Mouse (Mus musculus) ES-CJ7 (cell line): ENCODE results near the gene Trip12.

Experiments
- DNase-seq: peaks from one replicate; pipeline ENCODE4 v3.0.0; 2011; ENCODE audit warnings: low read depth, low spot score

Trip12 gene

DNA sequence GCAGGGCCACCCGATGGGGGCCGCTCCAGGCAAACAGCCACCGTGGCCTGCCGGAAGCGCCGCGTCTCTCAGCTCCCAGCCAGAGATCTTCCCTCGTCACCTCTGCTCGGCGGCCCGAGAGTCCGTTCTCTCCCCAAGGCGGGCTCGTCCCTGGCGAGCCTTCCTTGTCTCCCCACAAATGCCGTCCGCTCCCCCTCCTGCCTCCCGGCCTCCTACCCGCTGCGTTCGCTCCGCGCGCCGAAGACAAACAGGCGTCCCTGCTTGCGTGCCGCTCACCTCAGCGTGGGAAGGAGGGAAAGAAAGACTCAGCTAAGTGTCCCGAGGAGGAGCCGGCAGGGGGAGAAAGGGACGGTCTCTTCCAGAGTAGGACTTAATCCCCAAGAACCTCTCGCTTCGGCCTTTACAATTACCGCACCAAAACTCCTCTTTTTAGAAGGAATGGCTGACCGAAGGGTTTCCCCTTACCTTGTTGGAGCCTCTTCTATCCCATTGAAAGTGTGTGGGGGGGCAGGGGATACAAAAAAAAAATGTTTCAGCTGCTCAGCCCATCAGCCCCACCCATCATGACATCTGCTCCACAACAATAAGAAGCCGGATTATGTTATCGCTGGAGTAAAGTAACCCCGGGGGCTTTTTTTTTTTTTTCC is at the start of gene Trip12:
Gene Trip12 (minus strand): TSS at position 499 of the 647 bp plus-strand sequence.
- peak; percentile 84 for DNase-seq

DNA sequence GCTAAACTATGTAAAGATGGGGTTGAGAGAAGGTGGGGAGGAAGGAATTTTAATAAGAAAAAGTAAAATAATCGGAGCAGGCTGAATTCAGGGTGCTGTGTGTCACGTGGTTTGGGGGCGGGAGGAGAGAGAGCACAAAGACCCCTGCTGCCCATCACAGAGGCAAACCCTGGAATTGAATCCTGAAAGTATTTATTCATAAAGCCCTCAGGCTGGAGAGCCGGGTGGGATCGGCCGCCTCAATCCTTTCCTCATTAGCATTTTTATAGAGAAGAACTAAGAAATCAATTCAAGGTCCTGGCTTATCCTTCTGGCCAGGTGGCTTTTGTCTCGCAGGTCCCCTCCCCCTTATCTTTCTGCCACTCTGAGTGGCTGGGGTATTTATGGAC is 49.7 kb upstream of the Trip12 start:
- DNase-seq = peak; percentile 85

DNA sequence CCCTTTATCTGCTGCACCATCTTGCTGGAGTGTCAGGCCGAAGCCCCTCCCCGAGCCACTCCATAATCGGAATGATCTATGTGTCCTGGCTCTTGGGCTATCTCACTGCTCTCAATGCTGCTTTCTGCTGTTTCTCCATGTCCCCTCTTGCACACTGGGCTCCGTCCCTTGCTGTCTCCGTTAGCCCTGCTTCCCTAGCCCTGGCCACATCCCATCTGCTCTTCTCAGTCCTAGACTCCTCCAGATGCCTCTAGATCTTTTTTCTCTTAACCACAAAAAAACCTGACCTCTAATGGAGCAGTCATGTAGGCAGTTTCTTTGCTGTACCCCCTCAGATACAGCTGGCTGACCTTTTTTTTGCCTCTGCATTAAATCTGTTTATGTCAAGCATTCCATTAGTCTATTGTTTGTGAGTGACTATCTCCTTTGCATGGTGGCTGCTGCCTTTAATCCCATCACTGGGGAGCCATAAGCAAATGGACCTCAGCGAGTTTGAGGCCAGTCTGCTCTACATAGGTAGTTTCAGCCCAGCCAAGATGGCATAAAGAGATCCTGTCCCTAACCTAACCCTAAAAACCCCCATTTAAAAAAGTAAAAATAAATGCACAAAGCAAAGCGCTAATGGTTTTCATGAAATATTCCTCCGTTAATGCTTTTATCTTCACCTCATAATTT is 49.2 kb upstream of the Trip12 start:
- DNase-seq = no peak

DNA sequence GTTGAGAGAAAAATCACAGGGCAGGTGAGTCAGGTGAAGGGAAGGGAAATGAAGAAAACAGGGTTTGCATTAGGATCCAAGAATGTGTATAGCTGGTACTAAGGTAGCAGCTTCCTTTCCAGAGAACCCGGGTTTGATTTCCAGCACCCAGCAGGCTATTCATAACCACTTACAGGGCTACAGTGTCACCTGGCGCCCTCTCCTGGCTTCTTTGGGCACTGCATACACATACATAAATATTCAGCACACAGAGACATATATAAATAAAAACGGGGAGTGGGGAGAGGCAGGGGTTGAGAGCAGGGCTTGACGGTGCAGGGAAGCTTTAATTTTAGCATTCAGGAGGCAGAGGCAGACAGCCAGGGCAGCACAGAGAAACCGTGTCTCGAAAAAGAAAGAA is 45.6 kb upstream of the Trip12 start:
- peak; percentile 83 for DNase-seq

DNA sequence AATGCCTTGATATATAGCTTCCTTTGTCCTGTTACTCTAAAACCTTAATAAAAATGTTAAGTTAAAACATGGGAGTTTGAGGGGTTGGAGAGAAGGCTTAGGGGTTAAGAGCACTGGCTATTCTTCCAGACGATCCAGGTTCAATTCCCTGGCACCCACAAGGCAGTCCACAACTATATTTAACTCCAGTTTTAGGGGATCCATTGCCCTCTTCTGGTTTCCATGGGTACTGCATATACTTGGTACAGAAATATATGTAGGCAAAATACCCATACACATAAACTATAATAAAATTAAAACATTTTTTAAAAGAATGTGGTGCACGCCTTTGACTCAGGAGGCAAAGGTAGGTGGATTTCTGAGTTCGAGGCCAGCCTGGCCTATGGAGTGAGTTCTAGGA is 44.9 kb upstream of the Trip12 start:
- peak; percentile 74 for DNase-seq

DNA sequence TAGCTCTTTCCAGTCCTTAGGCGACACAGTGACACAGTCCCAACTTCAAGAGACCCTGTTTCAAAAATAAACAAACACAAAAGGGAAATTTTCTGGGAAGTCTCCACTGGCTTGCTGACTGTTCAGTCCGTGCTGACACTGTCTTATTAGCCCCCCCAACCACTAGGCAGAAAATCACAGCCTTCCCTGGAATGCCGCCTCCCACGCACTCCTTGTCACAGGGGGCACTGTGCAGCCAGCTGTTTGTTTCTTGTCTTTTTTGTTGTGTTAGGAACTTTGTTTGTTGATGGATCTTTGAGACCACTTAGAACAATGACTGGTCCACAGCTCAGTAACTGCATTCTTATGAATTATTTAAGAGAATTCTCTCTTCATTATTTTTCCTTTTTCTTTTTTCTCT is 43.6 kb upstream of the Trip12 start:
- DNase-seq = no peak

DNA sequence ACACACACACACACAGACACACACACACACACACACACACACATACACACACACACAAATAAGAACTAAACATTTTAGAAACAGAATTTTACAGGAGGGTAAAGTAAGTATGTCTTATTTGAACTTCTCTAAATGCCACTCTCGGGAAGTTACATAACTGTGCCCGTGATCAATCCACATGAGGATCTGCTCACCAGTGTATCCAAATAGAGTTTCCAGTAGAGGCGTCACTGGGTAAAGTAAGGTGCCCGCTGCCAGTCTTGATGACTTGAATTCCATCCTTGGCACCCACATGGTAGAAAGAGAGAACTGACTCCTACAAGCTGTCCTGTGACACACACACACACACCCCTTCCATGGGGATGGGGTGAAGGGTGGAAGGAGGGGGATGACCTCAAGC is 42.6 kb upstream of the Trip12 start:
- DNase-seq = no peak

DNA sequence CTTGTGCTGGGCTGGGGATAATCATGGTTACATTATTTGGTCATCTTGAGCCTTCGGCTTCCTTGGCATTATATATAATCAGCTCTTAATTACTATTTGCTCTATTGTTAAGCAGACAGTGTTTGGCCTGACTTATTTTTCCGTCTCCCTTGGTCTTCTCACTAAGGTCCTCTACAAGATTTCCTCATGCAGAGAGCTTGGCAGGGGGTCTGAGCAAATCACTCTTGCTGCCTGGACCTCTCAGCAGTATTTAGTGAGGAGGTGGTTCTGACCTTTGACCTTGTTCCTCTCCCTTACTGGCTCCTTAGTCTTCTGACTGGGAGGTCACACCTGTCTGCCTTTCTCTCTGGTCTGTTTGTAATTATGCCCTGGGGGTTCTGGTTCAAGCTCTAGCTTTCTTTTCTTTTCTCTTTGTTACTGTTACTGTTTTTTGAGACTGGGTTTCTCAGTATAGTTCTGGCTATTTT is 41.8 kb upstream of the Trip12 start:
- DNase-seq = peak; percentile 81

DNA sequence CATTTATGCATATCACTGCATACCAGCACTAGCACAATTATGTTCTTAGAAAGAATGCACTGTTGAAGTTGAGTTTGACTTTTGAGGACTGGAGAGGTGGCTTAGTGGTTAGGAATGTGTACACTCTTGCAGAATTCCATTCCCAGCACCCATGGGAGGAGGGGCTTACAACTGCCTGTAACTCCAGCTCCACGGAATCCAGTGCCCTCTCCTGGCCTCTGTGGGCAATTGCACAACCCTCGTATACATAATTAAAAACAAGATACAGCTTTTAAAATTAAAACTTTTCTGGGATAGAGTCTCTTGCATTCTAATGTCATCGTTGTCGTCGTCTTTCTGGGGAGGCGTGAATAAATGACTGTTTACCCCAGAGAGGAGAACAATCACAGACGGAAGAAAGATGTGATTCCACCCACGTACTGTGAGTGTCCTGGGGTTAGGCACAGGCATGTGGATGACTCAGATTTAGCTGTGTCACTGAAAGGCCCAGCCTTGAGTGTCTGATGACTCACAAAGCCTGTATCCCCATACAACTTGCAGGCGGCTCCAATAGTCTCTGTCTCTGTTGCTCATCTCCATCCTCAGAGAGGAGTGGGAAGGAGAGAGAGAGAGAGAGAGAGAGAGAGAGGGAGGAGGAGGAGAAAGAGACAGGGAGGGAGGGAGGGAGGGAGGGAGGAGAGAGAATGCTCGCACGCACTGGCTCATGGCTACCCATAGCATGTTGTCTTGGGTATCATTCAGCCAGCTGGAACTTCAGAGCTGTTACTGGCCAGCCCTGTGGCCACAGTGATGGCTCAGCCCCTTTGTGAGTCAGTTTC is 41.1 kb upstream of the Trip12 start:
- peak; percentile 92 for DNase-seq

DNA sequence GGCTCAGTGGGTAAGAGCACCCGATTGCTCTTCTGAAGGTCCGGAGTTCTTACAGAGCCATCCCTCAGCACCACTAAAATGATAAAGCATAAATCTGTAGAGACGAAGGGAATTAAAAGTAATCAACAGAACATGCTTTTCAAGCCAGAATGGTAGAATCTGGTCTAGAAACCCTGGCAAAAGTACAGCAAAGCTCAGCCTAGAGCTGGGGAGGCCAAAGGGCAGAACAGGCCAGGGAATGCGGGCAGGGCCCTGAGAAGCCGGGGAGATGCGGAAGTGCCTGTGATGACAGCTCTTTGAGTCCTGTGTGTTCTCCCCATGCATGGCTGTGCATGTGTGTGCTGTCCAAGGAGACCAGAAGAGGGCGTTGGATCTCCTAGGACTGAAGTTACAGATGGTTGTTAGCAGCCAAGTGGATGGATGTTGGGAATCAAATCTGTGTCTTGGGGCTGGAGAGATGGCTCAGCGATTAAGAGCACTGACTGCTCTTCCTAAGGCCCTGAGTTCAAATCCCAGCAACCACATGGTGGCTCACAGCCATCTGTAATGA is 39.3 kb upstream of the Trip12 start:
- DNase-seq = peak; percentile 89

DNA sequence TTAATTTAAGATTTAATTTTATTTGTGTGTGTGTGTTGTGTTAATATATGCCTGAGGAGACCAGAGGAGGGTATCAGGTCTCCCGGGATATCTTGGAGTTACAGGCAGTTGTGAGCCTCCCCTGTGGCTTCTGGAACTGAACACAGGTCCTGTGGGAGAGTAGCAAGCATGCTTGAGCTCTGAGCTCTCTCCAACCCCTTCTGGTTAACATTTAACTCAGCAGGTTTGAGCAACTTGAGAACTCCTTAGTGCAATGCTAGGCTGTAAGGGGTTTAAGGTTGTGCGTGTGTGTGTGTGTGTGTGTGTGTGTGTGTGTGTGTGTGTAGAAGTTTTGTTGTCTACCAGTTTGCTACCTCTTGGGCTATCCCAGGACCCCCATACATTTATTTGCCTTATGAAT is 37.3 kb upstream of the Trip12 start:
- DNase-seq = no peak

DNA sequence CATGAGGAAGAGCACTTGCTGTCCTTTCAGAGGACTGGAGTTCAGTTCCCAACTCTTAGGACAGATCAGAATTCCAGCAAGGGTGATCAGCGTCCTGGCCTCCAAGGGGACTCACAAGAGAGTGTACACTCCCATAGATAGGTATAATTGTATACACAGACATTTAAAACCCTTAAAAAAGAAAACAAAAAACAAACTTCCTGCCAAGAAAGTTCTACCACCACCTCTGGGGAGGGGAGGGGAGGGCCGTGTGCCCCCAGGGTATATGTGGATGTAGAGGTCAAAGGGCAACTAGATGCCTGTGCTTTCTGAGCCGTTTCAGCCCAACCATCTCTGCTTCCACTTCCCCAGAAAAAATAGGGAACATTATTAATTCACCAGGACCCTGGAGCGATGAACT is 32.6 kb upstream of the Trip12 start:
- DNase-seq = peak; percentile 69

DNA sequence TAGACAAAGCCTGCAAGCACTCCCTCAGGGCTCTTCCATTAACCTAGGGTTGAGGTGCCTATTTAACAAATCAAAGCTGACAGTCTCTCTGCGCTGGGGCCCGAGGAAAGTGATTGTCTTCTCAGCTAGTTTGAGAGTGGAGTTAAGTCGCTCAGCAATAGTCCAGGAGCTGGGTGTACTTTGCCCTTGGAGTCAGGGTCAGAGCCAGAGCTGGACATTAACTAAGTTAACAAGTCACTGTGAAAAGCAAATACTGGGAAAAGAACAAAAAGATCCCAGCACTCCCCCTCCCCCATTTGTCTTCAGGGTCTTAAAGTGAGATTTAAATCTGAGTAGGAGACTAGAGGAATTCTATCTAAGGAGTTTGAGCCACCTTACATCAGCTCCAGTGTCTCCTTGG is 31.8 kb upstream of the Trip12 start:
- DNase-seq = peak; percentile 97

DNA sequence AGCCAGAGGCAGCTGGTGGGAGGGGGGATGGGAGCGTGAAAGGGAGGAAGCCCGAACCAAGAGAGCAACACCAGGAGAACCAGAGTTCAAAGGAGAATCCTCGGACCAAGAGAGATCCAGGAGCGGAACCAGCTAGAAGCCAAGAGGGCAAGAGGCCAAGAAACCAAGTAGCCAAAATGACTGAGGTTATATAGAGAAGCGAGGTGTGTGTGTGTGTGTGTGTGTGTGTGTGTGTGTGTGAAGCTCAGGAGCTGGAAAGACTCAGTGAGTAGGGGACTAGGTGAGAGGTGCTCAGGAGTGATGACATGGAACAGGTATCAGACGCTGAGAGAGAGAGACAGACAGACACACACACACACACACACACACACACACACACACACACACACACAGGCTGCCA is 30.8 kb upstream of the Trip12 start:
- DNase-seq = peak; percentile 48

DNA sequence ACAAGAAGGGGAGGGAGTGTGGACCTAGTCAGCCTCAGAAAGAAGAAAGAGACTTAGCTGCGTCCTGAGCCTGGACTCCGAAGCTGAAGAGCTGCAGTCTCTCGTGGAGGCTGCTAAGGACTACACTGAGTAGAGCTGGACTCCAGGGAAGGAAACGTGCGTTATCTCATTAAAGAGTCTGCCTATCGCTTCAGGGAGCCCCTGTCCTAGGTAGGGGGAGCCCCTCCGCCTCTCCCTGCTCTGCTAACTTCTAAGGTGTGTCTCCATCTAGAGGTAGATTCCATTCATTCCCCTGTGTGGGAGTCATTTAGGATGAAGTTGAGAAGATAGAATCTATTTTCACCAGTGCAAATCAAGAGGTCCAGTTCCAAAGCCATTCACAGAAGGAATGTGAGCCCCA is 29.2 kb upstream of the Trip12 start:
- peak; percentile 88 for DNase-seq

DNA sequence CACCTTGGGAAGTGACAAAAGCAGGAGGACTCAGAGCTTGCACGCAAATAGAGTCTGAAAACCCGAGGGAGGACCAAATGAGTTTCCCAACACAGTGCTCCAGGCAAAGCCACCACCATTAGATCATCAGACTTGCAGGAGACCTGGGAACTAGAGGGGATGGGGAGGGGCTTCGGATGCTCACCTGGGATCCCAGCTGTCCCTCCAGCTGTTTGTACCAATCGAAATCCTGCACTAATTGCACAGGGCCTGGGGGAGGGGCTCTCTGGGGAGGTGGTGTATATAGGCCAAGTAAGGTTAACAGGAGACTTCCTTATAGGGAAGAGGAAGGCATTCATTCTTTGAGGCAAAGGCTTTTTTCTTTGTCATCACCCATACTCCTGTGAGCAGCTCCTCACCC is 28.5 kb upstream of the Trip12 start:
- peak; percentile 95 for DNase-seq

DNA sequence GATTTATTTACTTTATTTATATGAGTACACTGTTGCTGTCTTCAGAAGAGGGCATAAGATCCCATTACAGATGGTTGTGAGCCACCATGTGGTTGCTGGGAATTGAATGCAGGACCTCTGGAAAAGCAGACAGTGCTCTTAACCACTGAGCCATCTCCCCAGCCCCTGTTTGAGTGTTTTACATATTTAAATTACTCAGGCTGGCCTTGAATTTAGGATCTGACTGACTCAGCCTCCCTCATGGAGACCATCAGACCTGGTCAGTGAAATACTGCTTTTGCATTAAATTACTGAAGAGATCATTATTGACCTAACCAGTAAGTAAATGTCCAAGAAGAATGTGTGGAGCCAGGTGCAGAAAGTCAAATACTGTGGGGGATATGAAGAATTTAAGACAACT is 28.0 kb upstream of the Trip12 start:
- peak; percentile 82 for DNase-seq

DNA sequence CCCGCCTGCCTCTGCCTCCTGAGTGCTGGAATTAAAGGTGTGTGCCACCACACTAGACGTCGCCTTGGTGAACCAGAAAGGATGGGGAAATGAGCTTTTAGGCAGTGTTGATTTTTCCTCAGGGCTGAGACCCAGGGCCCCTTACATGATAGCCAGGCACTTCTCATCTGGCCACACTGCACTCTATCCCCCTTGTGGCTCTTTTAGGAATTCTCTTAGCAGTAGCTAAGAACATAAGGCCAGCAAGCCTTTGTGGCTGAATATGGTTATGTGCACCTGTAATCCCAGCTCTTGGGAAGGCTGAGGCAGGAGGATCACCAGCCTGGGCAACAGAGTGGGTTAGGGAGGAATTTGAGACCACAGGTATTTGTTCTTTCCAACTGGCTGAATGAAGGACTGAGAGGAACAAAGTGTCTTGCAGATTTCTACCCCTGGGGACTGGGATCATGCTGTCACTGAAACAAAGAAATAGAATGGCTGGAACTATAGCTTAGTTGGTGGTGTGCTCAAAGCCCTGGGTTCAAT is 26.5 kb upstream of the Trip12 start:
- DNase-seq = peak; percentile 90

DNA sequence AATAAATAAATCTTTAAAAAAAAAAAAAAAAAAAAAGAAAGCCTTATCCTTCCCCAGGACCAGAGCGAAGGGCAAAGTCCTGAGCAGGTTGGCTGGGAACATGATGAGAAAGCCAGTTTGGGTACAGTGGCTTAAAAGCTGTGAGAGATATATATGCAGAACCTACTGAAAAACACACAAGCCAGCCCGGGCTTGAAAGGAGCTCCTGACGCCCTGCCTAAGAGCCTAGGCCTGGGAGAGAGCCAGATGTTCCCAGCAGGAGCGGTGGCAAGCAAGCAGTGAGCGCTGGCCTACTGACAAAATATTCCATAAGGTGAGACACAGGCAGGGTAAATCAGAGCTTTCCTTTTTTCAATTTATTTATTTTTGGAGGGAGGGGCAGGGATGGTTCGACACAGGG is 25.9 kb upstream of the Trip12 start:
- no peak for DNase-seq

DNA sequence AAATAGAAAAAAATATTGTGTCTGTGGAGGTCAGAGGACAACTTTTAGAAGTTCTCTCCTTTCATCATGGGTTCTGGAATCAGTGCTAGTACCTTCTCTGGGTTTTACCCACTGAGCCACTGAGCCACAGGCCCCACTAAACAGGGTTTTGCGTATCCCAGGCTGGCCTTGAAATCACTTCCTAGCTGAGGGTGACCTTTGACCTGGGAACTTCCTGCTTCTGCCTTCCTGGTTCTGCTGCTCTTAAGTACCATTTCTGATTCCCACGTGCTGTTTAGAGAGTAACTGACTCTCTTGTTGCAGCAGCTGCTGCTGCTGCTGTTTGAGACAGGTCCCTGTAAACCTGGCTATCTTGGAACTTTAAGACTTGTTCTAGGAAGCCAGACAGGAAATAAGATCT is 24.3 kb upstream of the Trip12 start:
- peak; percentile 79 for DNase-seq

DNA sequence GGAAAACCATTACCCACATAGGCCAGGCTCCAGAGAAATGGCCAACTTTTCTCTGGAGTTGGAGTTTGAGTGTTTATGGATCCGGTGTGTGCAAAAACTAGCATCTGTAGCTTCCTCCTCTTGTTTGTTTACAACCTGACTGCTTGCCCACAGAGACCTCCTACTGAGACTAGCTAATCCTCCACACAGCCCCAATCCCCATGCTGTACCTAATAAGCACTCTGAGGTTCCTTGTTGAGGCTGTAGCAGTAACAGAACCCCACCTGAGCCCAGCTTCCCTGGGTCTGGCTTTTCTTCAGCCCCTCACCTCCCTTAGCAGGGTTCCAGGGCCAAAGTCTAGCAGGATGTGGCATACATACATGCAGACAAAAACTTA is 20.9 kb upstream of the Trip12 start:
- DNase-seq = peak; percentile 87
